Mouse (Mus musculus): ENCODE results near the gene Cops2.

Gene Cops2

DNA sequence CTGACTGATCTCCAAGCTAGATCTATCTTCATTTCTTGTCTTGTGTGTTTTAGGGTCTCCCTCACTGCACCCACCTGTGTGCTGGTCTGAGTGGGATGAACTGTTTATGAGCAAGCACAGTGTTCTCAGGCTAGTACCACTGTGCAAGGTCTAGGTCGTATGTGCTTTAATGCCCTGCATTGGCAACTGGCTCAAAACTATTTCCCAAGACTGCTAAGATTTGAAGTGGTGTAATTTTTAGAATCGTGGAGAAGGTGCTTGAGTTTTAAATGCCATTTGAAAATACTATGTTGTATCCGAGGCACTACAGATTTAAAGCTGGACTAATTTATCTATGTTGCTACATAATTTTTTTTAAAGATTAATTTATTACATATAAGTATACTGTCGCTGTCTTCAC lies 31.0 kb downstream of the Cops2 start:
- DNase-seq (ENCODE audit: low read depth, low spot score): no peak

DNA sequence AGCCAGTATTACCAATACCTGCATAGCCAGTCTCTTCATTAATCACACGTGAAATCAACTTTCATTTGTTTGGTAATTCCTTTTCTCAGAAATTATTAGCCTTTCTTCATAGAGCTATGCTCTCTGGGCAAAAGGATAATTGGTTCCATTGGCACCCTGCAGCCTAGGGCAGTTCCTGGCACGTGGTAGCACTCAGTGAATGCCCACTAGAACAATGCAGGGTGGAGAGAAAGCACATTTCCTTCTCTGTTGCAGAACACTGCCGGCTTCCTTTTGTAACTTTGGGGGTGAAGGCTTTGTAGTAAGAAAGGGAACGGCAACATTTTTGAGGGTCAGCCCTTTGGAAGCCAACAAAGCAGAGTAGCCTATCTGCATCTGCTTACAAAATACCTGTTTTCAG lies 32.7 kb downstream of the Cops2 start:
- DNase-seq (ENCODE audit: low read depth, low spot score): no peak

DNA sequence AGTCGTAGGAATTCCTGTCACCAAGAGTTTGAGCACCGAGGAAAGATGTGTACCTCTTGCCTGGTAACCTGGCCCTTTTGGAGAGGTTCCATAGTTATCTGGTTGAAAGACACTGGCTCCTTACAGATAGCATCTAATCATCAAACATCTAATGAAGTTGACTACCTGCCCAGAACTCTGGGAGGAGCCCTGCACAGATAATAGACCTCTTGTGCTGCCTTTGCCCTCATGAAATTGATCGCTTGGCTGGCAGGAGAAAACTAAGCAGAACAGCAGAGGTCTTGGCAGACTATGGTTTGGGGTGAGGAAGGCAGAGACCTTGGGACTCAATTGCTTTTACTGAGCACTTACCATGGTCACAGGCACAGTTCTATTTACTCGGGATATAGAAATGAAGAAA lies 38.5 kb downstream of the Cops2 start:
- no peak for DNase-seq (ENCODE audit: low read depth, low spot score)

DNA sequence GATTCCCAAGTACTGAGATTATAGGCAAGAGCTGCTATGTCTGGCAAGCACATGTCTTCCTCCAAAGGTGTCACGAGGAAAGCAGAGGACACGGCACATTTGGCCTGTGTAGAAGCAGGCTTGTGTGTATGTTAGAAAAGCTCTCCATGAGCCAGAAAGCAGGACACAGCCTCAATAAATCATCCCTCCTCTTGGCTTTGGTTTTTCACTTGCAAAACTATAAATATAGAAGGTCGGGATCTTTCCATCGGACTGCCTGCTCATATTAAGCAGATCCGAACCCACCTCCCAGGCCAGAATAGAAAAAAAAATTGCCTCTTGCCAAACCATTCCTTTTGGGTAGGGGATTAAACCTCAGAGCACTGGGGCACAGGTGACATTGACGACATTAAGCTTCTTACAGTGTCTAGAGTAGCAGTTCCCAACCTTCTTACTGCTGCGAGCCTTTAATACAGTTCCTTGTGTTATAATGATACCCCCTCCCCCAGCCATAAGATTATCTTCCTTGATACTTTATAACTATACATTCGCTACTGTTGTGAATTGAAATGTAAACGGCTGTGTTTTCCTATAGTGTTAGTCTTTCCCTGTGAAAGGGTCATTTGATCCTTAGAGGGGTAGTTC lies 44.9 kb downstream of the Cops2 start:
- DNase-seq (ENCODE audit: low read depth, low spot score): no peak

DNA sequence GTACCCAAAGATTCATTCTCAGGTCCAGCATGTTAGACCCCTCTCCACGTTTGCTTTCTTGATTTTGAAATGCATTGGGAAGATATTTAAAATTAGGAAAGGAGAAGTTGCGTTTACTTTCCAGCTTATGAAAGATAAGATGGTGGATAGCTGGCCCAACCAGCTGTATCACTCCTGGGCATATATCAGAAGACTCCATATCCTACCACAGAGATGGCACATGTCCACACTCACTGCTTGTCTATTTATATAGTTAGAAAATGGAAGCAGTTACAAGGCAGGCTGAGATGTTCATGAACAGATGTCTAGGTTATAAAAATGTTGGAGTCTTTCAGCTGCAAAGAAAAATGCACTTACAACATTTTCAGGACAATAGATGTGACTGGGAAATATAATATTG lies 47.6 kb downstream of the Cops2 start:
- DNase-seq (ENCODE audit: low read depth, low spot score): no peak

DNA sequence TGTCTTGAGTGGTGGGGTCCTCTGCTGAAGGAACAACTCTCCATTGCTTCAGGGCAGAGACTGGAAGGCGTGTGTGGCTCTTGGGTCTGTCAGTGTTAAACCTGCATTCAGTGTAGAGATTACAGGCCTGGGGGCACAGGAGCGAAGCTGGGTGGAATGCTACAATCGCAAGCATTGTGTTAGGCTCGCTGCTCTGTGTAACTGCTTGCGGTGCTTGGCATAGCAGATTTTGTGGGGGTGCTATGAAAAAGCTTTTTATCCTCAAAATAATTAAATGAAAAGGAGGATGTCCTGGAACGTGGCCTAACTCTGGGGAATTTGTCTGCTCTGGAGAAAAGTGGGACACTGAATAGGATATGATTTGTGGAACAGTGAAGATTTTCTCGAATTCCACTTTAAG lies 49.4 kb downstream of the Cops2 start:
- peak; percentile 27 for DNase-seq (ENCODE audit: low read depth, low spot score)

DNA sequence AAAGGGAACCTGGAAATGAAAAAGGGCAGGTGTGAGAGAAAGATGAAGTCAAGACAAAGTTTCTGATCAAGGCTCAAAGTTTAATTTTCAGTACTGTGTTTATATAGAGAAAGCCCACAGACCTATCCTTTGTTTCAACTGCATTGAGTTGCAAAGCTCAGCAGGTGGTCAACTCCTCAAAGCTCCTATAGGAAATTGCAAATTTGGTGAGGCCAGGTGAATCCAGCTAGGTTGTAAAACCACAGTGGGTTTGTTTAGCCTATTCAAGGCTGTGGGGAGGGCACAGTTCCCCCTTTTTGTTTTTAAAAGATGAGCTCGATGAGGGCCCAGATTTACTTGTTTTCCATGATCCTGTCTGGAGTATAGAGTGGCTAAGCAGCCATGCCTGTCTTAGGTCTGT lies 53.1 kb downstream of the Cops2 start:
- DNase-seq (ENCODE audit: low read depth, low spot score): no peak

DNA sequence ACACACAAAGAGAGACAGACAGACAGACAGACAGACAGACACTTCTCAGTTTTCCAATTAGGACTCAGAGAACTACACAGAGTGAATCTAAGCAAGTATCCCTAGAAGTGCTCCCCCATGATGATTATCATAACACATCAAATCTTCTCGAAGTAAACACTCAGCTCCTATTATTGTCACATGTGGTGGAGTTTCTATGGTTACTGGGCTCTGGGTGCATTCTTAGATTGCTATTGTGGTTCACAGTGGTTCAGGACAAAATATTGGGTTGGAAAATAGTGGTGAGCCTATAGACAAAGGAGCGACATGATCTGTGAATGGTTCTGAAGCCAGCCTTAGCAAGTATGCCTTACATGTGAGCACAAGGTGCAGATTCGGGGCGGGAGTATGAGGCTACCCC lies 57.0 kb downstream of the Cops2 start:
- DNase-seq (ENCODE audit: low read depth, low spot score): no peak

DNA sequence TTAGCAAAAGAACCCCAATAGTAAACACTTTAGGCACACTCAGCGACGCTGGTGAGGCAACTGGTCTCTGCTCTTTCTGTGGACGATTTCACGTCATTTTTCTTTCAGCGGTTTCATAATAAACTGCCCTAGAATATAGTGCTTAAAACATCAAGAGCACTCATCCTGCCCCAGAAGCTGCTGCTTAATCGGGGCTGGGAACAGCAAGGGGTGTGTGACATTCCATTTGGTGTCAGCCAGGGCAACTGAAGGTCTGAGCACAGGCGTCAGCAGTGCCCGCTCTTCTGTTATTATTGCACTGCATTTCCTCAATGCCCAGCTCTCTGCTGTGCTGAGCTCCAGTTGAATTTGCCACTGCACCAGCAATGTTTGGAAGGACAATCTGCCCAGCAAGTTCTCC lies 57.9 kb downstream of the Cops2 start:
- DNase-seq (ENCODE audit: low read depth, low spot score): no peak

DNA sequence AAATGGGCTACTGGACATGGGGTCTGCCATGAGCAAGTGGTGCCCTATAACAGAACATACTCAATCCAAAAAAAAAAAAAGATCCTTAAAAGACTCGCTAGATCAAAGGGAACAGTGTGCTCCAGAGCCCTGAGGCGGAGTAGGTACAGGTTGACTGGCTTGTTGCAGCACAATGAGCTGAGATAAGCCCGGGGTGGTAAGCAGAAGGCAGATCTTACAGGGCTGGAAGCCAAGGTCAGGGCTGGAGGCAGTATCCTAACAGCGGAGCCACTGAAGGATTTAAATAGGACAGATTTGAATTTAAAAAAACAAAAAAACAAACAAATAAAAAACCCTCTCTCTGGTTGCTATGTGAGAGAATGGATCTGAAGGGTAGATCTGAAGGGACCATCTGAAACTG lies 58.5 kb downstream of the Cops2 start:
- DNase-seq (ENCODE audit: low read depth, low spot score): no peak

DNA sequence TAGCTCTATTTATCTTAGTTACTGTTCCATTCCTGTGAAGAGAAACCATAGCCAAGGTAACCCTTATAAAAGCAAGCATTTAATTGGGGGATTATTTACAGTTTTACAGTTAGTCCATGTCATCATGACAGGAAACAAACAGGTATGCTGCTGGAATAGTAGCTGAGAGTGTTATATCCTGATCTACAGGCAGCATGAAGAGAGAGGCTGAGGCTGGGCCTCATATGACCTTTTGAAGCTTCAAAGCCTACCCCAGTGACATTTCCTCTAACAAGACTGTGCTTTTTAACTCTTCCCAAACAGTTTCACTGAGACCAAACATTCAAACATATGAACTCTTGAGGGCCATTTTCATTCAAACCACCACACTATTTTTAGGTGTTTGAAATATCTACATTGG lies 61.1 kb downstream of the Cops2 start:
- DNase-seq (ENCODE audit: low read depth, low spot score): no peak

DNA sequence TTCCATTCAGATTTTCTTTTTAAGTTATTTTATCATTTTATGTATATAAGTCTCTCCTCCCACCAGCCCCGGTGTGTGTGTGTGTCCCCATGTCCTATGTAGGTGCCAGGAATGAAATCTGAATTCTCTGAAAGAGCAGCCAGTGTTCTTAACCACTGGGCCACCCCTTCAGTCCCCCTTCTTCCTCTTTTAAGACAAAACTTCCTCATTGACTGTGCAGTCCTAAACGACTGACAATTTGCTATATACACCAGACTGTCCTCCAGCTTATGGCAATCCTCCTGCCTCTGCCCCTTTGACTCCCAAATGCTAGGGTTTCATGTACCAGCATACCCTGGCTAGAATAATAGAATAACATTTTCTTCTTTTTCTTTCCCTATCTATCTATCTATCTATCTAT lies 63.8 kb downstream of the Cops2 start:
- DNase-seq (ENCODE audit: low read depth, low spot score): no peak

DNA sequence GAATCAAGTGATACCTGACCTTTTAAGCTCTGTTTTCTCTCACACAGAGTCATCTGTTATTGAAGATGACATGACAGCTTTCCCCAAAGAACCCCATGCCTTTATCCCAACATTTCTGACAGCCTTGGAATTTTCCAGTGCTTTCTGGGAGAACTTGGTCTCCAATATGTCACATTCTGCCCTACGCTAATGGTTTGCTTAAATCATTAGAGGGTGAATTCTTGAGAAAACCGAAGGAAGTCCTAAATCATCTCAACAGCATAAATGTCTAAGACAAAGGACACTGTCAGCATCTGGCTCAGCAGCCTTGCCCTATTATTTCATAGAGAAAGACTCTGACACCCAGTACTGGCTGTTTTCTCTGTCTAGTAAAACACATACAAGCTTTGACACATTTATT lies 64.8 kb downstream of the Cops2 start:
- no peak for DNase-seq (ENCODE audit: low read depth, low spot score)

DNA sequence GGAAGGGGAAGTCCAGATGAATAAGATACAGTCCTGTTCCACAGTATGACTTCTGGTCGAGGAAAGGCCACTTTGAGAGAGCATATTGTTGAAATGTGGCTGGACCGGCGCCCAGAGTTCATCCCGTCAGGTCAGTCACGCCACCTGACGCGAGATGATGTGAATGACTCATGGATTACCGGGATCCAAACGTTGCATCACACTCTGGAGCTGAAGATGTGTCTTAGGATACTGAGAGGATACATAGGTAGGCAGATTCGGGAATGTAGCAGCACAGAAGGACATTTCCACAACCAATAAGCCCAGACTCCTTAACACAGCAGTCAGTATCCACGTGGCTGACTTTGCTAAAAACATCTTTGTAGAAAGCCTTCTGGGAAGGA lies 66.1 kb downstream of the Cops2 start:
- no peak for DNase-seq (ENCODE audit: low read depth, low spot score)

DNA sequence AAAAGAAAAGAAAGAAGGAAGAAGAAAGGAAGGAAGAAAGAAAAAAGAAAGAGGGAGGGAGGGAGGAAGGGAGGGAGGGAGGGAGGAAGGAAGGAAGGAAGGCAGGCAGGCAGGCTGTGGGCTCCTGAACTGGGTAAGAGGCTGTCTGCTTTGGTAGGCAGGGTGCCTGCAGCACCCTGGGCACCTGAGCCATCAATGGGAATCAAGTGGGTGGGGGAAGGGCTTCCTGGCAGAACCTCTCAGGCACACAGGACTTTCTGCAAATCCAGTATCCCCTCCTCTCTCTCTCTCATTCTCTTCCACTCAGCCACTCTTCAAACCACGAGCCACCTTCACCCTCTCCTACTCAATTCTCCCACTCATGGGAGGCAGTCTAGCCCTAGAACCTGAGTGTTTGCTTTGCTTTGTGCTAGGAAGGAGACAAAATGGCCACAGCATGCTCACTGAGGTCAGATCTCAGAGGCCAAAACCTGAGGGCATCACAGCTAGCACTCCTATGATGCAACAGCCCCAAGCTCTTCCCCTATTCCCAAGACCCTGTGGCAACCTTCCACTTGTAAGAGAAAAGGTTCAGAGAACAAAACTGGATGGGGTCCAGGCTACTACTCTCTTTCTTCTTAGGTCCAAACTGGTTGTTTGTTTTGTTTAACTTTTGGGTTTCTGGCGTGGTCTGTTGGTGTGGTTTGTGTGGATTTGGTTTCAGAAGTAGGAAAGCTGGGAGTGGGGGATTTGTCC lies 66.6 kb downstream of the Cops2 start:
- no peak for DNase-seq (ENCODE audit: low read depth, low spot score)

DNA sequence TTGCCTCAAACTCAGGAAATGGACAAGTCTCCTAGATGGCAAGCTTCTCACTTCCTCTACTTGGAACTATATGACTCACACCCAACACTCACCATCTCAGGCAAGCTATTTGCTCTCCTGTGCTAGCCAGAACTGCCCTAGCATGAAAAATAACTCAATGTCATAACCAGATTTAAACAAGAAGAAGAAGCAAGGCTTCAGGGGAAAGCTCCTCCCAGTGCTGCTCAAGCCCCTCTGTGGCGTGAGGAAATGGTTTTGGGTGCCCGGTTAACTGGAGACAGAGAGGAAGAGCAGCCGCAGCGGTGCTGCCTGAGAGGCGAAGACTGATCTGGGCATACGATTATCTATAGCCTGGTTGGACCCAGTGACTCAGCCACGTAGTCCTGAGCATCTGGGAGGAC lies 67.5 kb downstream of the Cops2 start:
- no peak for DNase-seq (ENCODE audit: low read depth, low spot score)

DNA sequence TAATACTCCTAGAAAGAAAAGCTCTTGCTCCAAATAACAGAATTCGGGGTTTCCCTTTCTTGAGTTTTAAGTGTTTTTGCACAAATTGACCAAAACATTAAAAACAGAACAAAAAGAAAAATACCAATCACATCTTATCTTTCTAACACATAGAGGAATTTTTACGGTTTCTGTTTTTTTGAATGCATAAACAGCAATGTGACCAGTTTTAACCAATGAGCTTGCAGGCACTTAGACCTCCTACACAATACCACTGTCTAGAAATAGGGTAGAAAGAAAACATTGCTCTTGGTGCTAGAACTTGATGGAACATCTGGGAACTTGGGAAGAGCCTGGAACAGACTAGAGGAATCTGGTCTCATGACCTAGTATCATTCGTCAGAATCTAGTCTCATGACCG lies 68.7 kb downstream of the Cops2 start:
- DNase-seq (ENCODE audit: low read depth, low spot score): no peak

DNA sequence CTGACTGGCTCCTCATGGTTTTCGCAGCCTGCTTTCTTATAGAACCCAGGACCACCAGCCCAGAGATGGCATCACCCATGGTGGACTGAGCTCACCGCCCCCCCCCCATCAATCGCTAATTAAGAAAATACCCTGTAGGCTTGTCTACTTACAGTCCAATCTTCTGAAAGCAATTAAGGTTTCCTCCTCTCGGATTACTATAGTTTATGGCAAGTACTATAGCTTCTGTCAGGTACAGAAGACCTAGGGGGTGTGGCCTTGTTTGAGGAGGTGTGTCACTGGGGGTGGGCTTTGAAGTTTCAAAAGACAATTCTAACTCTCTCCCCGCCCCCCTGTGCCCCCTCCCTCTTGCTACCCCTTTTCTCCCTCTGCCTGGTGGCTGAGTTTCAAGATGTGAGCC lies 69.7 kb downstream of the Cops2 start:
- no peak for DNase-seq (ENCODE audit: low read depth, low spot score)

DNA sequence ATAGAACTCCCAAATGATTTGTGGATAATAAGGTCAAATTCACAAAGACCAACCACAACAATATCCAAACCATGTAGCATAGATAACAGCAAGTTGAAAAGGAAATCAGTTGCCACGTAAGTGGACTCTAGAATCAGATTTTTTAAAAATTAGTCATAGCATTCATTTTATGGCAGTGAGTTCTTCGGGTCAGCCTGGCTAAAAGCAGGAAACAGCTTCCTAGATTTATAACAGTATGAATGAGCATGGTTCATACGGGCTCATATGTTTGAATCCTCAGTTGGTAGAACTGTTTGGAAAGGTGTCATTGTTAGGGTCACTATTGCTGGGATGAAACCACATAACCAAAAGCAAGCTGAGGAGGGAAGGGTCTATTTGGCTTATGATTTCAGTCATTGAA lies 70.2 kb downstream of the Cops2 start:
- DNase-seq (ENCODE audit: low read depth, low spot score): no peak

DNA sequence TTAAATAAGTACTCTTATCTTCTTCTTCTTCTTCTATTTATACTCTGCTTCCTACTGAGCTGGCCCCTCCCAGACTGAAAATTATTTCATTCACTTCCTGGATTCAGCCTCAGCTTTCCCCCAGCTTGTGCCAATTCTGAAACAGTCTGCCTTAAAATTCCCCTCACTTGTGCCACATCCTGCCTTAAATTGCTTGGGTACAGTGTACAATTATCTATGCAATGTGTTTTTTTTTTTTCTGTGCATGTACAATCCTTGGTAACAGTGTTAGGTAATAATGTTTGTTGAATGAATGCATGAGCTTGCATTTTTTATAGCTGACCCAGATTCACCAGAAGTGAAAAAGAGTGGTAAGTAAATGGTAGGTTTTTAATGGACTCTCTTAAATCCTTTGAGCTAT lies 70.6 kb downstream of the Cops2 start:
- no peak for DNase-seq (ENCODE audit: low read depth, low spot score)

DNA sequence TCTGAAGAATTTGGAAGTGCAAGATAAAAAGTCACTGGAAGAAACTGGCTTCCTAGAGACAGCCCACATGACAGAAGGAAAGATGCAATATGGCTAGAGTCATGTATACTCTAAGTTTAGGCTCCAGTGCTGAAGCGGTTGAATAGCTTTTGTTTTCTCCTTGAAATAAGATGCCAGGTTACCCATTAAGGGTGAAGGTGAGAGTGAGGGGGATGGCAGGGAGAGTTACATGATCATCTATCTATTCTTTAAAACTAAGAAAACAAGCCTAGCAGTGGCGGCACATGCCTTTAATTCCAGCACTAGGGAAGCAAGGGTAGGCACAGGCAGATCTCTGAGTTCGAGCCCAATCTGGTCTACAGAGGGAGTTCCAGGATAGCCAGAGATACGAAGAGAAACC lies 73.9 kb downstream of the Cops2 start:
- DNase-seq (ENCODE audit: low read depth, low spot score): no peak

DNA sequence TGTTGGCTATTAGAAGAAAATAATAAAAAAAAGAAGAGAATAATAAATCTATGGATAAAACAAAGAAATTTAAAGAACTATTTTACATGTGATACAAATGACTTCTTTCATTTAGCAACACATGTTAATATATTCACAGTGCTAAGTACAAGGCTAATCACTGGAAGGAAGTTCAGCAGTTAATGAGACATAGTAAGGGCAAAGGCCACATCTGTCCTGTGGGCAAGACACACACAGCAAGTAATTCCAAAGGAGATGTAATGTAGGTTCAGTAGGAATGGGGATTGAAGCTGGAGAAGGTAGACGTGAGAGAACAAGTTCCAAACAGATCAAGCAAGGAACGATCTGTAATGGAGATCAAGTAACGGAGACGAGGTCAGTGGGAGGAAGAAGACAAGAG lies 74.5 kb downstream of the Cops2 start:
- no peak for DNase-seq (ENCODE audit: low read depth, low spot score)

DNA sequence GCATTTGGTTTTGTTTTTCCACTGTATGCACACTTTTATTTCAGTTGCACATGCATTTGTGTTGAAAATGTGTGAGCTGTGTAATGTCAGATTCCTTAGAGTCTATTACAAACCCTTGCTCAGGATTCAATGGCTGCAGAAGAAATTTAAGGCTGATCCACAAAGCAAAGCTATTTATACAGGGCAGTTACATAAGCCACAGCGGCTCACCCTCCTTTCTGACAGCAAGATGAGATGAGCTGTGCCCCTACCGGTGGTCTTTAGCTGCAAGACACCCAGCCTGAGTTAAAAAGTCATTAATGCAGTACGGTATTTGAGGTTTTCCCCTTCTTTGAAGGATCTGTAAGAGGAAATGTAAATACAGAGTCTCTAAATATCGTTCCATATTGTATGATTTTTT lies 75.1 kb downstream of the Cops2 start:
- no peak for DNase-seq (ENCODE audit: low read depth, low spot score)

DNA sequence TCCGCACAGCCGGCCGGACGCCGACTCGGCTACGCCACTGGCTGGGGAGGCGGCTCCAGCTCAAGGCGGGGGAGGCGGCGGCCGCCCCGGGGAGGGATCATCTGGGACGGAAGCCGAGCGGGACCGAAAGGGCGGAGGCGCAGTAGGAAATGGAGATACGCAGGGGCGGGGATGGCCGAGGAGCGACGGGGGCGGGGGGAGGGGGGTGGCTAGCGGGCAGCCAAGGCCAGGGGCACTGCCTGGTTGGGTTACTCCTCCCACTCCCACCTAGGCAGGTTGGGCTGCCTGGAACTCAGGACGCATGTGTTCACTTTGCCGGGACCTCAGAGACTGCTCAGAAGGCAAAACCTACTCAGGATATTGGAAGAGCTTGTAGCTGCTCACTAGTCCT lies 76.2 kb downstream of the Cops2 start, which contains the start of gene Secisbp2l:
Gene Secisbp2l (minus strand): TSS at position 152 of the 391 bp plus-strand sequence.
- DNase-seq (ENCODE audit: low read depth, low spot score): peak; percentile 89

Data from mesoderm, embryonic 11.5 days (tissue).